Mouse (Mus musculus) kidney, postnatal 4 days (tissue): Measurements from ENCODE around the gene Oser1.
"Not testable (repeated sequence)": the region's sequence is repeated elsewhere in the genome, so short reads cannot be mapped to it uniquely, and the experiment has no call there.

Experiments used
- DNase-seq, 2 experiments: peaks; one replicate each; pipeline ENCODE4 v3.0.0; 2021; ENCODE audit warnings: mixed read lengths in 2 of 2

The Oser1 gene

GRCm38 (mm10) chr2:163424597-163424996 is at the start of gene Oser1:
Oser1 (minus strand) TSS chr2:163424697.
- no peak for DNase-seq

DNA sequence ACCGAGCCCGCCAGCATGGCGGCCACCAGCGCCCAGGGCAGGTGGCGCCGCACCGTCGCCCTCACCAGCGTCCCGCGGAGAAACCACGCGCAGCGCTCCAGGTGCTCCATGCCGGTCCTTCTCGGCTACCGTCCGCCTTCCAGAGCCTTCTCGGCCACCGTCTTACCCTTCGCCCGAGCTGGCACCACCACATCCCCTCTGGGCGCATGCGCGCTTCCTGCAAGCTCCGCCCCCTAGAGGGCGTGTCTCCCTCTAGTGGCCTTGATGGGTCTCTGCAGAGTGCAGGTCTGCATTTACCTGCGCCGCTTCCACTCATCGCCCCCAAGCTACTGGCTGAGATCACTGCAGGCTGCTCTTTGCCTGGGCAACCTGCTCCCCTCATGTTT is 48.0 kb upstream of the Oser1 start, which contains the start of gene Fitm2:
Gene Fitm2, minus strand, starts transcription at position 164 of the 386 bp plus-strand sequence.
- DNase-seq: peak; percentile 97

DNA sequence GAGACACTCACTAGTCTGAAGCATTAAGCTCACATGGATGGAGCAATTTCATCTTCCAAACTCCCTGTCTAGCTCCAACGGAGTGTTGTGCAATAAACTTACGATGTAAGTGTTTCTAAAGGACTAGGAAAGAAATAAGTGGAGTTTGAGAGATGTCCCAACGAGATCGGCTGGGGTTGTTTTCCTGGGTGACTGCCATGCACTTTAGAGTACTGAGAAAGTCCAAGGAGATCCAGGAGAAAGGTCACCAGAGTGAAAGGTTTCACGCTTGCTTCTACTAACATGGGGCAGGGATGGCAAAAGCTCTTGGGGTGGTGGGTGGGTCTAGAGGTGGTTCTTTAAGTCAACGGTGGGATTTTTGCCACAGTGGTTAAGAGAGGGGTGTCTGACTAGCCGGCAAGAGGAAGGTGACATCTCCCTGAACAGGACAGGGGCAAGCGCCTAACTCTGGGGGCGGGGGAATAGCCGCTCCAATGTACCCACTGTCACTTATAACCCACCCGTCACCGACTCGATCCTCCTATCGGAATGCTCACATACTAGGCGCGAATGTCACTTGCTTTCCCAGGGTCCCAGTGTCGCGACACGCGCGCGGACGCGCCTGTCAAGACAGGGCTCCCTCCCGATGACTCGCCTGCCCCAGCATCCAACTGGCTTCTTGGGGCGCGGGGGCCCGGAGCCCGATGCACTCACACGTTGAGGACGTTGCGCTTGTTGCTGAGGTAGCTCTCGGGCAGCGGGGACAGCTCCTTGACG is 47.4 kb upstream of the Oser1 start:
- DNase-seq: no peak

GRCm38 (mm10) chr2:163471136-163471535 is 46.6 kb upstream of the Oser1 start:
- no peak for DNase-seq

GRCm38 (mm10) chr2:163469711-163470110 is 45.2 kb upstream of the Oser1 start:
- no peak for DNase-seq

GRCm38 (mm10) chr2:163468866-163469265 is 44.4 kb upstream of the Oser1 start:
- DNase-seq: no peak

- DNase-seq: no peak
These were observed 43.1 kb upstream of the Oser1 start for GRCm38 (mm10) chr2:163467585-163467984.

DNA sequence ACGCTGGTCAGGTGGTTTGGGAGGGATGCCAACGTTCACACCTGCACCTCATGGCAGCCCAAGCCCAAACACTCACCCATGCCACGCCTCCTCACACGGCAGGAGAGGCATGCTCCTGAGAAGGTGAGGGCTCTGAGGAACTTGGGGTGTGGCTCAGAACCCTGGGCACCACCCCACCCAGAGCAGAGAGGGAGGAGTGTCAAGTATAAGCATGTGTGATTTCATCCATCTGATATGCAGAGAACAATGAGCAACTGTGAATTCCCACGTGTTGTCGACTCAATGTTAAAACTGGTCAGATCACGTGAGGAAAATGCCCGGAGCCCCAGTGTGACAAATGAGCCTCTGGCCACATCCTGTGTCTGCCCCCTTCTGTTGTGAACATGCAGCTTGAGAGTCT is 42.3 kb upstream of the Oser1 start:
- DNase-seq: no peak

- DNase-seq: no peak
These were observed 40.1 kb upstream of the Oser1 start for GRCm38 (mm10) chr2:163464562-163464961.

- no peak for DNase-seq
These were observed 39.5 kb upstream of the Oser1 start for GRCm38 (mm10) chr2:163463998-163464397.

- DNase-seq: no peak
These were observed 38.8 kb upstream of the Oser1 start for GRCm38 (mm10) chr2:163463251-163463769.

- no peak for DNase-seq
These were observed 38.3 kb upstream of the Oser1 start for GRCm38 (mm10) chr2:163462801-163463200.

DNA sequence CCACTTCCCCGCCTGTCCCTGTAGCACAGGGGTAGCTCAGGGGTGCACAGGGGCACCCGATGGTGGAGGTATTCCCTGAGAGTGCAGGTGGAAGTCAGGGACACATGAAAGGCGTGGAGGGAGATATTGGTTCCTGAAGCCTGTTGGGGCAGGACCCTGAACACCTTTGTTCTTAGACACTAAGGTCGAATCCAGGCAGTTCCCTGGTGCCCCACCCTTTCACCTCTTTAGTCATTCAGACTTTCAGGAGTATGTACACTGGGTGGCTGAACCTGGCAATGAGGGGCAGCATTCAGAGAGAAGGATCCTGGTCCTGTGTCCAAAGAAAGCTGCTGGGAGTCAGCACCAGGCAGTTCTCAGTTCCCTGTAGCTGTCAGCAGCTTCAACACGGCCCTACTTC is 37.9 kb upstream of the Oser1 start:
- DNase-seq: no peak

DNA sequence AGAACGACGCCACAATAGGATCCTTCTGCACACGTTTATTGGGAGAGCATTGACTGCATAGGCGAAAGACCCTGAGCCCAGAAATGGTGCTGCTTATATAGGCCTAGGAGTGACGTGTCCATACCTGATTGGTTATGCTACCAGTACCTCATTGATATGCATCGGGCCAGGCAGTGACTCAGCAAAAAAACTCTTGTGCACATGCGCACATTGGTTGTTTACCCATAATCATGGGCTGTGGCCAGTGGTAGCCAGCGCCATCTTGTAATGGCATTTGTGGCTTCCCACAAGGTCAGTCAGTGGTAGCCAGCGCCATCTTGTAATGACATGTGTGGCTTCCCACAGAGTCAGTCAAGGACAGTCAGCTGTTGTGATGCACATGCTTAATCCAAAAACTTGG is 36.8 kb upstream of the Oser1 start:
- DNase-seq: not testable (repeated sequence)

GRCm38 (mm10) chr2:163460622-163461021 is 36.1 kb upstream of the Oser1 start:
- no peak for DNase-seq

GRCm38 (mm10) chr2:163459380-163459779 is 34.9 kb upstream of the Oser1 start:
- DNase-seq: no peak

- peak in 1 of 2 experiments; percentile 26 for DNase-seq
These were observed 34.2 kb upstream of the Oser1 start for GRCm38 (mm10) chr2:163458539-163459265.

- DNase-seq: no peak
These were observed 28.9 kb upstream of the Oser1 start for GRCm38 (mm10) chr2:163453378-163453777.

- DNase-seq: no peak
These were observed 28.2 kb upstream of the Oser1 start for GRCm38 (mm10) chr2:163452738-163453137.

DNA sequence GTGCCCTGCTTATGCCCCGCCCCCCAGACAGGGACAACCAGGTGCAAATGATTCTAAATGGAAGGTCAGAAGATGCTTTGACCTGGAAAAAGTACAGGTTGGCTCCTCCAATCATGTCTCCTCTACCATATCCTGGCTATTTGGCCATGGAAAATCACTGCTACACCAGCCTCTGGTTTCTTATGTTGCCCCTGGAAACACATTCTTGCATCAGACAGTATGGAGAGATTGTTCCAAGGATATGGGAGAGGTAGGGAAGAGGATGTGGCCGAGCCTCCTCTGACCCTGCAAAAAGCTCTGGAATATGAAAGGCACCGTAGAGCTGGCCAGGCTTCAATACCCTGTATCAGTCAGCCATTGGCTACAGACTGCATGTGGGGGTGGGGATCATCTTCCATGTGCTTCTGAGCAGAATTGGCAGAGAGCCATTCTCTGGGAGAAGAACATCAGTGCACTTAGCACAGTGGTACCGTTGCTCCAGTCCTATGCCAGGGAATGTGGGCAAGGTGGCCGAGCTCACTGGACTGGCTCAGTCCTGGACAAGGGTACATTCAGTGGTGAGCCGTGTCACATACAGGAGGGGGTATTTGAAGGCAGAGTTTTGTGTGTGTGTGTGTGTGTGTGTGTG is 26.3 kb upstream of the Oser1 start:
- DNase-seq: no peak

DNA sequence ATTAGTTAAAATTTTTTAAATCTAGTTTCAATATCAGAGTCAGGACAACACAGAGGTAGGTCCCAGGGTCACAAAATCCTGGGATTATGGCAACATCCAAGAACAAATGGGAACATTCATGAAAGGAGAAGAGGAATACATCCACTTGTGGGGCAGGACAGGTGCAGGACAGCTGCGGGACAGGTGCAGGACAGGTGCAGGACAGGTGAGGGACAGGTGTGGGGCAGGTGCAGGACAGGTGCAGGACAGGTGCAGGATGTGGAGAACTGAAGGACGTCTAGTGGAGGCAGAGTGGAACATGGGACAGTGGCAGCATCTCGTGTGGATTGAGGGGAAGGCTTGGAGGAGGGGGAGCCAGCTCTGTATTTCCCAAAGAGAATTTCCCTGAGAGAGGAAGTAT is 24.8 kb upstream of the Oser1 start:
- no peak for DNase-seq

- no peak for DNase-seq
These were observed 22.9 kb upstream of the Oser1 start for GRCm38 (mm10) chr2:163447375-163447774.

DNA sequence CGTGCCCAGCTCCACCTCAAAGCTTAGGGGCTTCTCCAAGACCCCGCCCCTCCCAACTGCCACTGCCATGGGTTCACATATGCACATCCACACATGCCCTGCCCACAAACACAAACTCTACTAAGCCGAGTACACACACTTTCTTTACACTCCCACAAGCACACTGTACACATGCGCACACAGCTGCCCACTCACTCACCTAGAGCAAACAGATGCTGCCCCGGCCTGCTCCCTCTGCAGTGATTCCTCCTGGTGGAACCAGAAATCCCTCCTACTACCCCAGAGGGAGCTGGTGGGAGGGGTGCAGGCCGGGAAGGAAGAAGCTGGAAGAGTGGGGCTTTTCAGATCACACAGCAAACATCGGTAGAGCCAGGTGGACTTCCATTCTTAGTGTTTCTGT is 19.5 kb upstream of the Oser1 start:
- no peak for DNase-seq

- no peak for DNase-seq
These were observed 19.0 kb upstream of the Oser1 start for GRCm38 (mm10) chr2:163443543-163443942.
